Mouse (Mus musculus): ENCODE results near the gene Hsd3b4. TPM values are rescaled to one million over a fixed set of nuclear protein-coding genes. Genes with fewer than 3 reads are reported as not detected.

The Hsd3b4 gene
- not detected for polyA plus RNA-seq (2015; fragmentation: Illumina TruSeq; extraction: RNeasy Lipid Tissue Mini Kit (QIAGEN cat#74804); ENCODE audit: insufficient read depth, low replicate concordance)

DNA sequence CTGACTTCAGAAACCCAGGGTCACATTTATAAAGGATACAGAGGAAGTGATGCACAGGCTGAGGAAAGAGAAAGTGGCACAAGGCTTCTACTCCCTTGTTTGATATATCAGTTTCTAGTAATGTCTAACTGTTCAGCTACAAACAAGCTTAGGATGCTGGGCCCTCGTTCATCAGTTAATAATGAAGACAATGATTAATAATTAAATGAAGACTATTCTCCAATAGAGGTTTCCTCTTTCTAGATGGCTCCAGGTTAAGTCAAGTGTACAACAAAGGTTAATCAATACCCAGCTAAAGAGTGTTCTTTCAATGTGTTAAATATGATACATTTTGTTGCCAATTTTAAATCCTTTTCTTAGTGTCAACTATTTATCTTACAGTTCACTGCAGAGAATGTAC is at the start of gene Hsd3b4:
Gene Hsd3b4, minus strand, starts transcription at position 101 of the 400 bp plus-strand sequence.

GRCm38 (mm10) chr3:98457026-98457425 is 53.3 kb downstream of the Hsd3b4 start, which contains the start of gene Gm4450:
Gm4450 (minus strand) TSS chr3:98457126.

Other genes with a start within 250 kb of the Hsd3b4 start
- gene Hmgcs2, start 230.1 kb downstream of the Hsd3b4 start, polyA plus RNA-seq (2015; fragmentation: Illumina TruSeq; extraction: RNeasy Lipid Tissue Mini Kit (QIAGEN cat#74804); ENCODE audit: insufficient read depth, low replicate concordance), result 39.3 TPM
- 27.4 TPM for gene Phgdh, start 170.5 kb downstream of the Hsd3b4 start, polyA plus RNA-seq (2015; fragmentation: Illumina TruSeq; extraction: RNeasy Lipid Tissue Mini Kit (QIAGEN cat#74804); ENCODE audit: insufficient read depth, low replicate concordance)
- gene Zfp697, start 128.1 kb downstream of the Hsd3b4 start, polyA plus RNA-seq (2015; fragmentation: Illumina TruSeq; extraction: RNeasy Lipid Tissue Mini Kit (QIAGEN cat#74804); ENCODE audit: insufficient read depth, low replicate concordance), result 1.3 TPM
- not detected for gene Gm4450, start 53.4 kb downstream of the Hsd3b4 start, polyA plus RNA-seq (2015; fragmentation: Illumina TruSeq; extraction: RNeasy Lipid Tissue Mini Kit (QIAGEN cat#74804); ENCODE audit: insufficient read depth, low replicate concordance)
- gene Gm10681, start 78.3 kb upstream of the Hsd3b4 start, polyA plus RNA-seq (2015; fragmentation: Illumina TruSeq; extraction: RNeasy Lipid Tissue Mini Kit (QIAGEN cat#74804); ENCODE audit: insufficient read depth, low replicate concordance), result not detected
- not detected for gene Hsd3b5, start 119.7 kb upstream of the Hsd3b4 start, polyA plus RNA-seq (2015; fragmentation: Illumina TruSeq; extraction: RNeasy Lipid Tissue Mini Kit (QIAGEN cat#74804); ENCODE audit: insufficient read depth, low replicate concordance)
- not detected for gene Hsd3b2, start 214.0 kb upstream of the Hsd3b4 start, polyA plus RNA-seq (2015; fragmentation: Illumina TruSeq; extraction: RNeasy Lipid Tissue Mini Kit (QIAGEN cat#74804); ENCODE audit: insufficient read depth, low replicate concordance)

Data from spleen, adult 10 weeks (tissue).